Mouse (Mus musculus): ENCODE measurements around the gene Ube2ql1.

The Ube2ql1 gene

DNA sequence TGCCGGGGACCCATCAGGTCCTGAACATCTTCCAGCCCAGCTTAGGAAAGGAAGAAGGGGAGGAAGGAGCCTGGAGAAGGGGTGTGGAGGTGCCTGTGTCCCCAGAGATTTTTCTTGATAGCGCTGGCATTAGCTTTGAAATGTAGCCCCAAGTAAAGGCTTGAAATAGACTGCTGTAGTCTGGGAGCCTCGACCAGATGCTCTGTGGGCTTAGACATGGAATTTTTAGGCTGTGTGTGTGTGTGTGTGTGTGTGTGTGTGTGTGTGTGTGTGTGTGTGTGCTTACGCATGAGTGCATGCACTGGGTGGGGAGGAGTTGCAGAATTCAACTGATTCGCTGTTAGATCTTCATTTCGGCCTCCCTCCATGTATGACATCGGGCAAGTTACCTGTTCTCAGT lies 31.5 kb downstream of the Ube2ql1 start:
- in situ Hi-C loops (cut with MboI) = no loop called here

GRCm38 (mm10) chr13:69707496-69707895 lies 32.2 kb downstream of the Ube2ql1 start:
- in situ Hi-C loops (cut with MboI) = no loop called here

- in situ Hi-C loops (cut with MboI) = no loop called here
Observed at GRCm38 (mm10) chr13:69706919-69707318, 32.8 kb downstream of the Ube2ql1 start.

- in situ Hi-C loops (cut with MboI) = no loop called here
Observed at GRCm38 (mm10) chr13:69703505-69703904, 36.2 kb downstream of the Ube2ql1 start.

DNA sequence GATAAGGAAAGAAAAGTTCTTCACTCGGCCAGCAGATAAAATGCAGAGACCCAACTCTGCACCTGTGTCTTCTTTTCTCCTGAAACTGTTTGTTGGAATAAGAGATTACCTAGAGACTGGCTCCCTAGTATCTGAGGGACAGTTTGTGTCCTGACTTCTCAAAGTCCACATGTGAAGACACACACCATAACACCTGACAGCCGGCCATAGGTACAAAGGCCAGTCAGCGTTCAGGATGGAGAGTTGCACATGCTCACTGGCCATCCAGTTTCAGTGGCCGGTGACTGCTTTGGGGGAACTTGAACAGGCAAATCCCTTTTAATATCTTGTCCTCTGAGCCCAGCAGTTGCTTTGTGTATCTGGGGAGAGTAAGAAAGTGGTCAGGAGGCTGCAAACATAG lies 38.3 kb downstream of the Ube2ql1 start:
- in situ Hi-C loops (cut with MboI) = no loop called here

GRCm38 (mm10) chr13:69700827-69701226 lies 38.9 kb downstream of the Ube2ql1 start:
- in situ Hi-C loops (cut with MboI) = no loop called here

GRCm38 (mm10) chr13:69696333-69696991 lies 43.2 kb downstream of the Ube2ql1 start:
- in situ Hi-C loops (cut with MboI) = no loop called here

GRCm38 (mm10) chr13:69691074-69691473 lies 48.6 kb downstream of the Ube2ql1 start:
- in situ Hi-C loops (cut with MboI) = no loop called here

DNA sequence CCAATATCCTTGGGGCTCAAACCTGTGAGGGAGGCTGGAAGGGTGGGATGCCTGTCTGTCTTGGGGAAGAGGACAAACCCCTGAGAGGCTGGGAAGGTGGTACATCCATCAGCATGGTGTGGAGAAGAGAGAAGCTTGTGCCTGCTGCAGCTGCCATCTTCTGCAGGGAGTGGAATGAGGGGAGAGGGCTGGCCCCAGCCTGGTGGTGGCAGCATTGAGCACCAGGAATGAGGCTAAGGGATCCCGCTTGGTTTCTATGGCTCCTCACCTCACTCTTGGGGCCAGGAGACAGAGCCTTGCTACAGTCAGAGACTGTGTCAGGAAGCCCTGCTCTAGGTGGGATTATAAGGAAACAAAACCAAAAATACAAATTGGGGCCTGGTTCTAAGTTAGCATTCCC lies 52.7 kb downstream of the Ube2ql1 start:
- in situ Hi-C loops (cut with MboI) = no loop called here

GRCm38 (mm10) chr13:69685406-69685818 lies 54.3 kb downstream of the Ube2ql1 start:
- in situ Hi-C loops (cut with MboI) = no loop called here

DNA sequence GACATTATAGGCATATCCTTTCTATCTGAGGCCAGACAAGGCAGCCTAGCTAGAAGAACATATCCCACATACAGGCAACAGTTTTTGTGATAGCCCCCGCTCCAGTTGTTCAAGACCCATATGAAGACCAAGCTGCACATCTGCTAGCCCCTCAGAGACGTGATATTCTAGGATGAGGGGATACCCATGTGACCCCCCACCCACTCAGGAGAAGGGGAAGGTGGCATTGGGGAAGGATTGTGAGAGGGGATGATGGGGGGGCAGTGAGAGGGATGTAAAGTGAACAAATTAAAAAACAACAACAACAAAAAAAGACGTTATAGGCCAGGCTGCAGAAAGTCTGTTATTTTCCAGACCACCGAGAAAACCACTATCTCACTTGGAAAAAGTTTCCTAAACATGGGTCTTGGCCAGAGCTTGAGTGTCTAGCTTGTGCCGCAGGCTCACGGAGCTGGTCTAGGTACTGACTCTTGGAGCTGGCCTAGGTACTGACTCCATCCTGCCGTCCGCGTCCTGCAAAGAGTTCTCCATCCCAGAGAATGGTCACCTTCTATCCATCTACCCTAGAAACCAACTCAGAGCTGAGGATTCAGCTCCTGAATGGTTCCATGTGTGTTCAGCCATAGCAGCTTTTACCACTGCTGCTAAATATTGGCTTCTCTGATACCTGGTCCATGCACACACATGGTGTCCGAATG lies 65.6 kb downstream of the Ube2ql1 start:
- in situ Hi-C loops (cut with MboI) = no loop called here

DNA sequence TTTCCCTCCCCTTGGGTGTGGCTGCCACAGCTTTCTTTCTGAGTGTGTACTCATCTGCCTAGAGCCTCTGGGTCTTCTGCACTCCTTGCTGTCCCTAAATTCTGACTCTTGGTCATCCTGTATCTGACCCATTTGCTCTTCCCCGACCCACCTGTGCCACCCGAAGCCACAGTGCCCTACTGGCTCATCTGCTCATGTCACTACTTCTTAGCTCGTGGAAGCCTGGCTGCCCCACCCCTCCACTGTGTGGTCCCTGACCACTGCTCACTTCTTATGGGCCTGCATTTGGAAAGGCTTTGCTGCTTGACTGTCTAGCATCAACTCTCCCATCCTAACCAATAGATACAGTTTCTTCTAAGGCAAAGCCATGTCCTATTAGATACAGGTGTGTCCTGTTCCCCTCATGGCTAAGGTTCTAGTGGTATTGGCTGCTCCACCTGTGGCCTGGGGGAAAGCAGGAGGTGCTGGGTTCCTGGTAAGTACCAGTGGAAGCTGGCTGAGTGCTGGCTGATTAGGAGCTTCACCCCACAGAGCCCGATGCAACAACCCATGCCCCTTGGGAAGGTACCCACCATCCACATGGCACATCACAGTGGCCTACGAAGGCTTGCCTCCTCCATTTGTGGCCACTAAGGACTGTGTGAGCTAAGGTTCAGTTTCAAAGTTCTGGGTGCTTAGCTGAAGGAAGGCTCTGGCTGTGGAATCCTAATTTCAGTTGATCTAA lies 66.3 kb downstream of the Ube2ql1 start:
- in situ Hi-C loops (cut with MboI) = no loop called here

DNA sequence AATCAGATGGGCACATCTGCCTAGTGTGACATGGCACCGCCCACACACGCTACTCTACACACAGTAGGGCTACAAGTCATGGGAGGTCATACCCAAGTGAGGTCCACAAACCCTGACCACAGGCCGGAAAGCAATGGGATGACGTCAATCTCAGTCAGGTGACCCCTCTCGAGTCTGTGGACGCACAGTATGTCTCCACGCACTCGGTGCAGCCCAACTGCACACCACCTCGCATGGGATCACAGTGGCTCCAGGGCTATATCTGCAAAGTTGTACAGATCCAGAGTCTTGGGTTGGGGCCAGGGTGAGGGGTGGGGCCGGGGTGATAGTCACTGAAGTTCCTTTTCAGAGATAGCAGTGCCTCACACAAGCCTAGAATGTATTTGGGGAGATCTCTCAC lies 67.1 kb downstream of the Ube2ql1 start:
- in situ Hi-C loops (cut with MboI) = no loop called here

- in situ Hi-C loops (cut with MboI) = no loop called here
Observed at GRCm38 (mm10) chr13:69672121-69672520, 67.6 kb downstream of the Ube2ql1 start.

DNA sequence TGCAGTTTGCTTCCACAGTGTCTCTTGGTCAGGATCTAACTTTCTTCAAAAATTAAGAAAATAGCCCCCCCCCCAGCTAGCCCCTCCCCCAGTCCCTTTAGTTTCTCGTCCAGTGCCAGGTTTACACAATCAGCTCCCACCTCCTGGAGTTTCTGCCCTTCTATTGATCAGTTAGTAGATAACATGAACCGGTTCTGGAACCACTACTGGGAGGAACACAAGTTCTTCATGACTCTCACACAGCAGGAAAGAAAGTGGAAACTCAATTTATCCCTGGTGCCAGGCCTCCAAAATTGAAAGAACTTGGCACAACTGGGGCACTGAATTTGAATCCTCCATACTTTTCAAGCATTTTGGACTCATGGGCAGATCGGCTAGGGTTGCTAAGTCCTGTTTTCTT lies 85.2 kb downstream of the Ube2ql1 start:
- in situ Hi-C loops (cut with MboI) = no loop called here
